Mouse (Mus musculus): ENCODE measurements at regions not wholly inside any gene's neighbourhood (a gene's known extent, or its start where the extent isn't known, plus 50 kb on each side); places are given as distances from the start of the nearest gene placed in this dataset.
"Not testable (repeated sequence)": the region's sequence is repeated elsewhere in the genome, so short reads cannot be mapped to it uniquely, and the experiment has no call there.

DNA sequence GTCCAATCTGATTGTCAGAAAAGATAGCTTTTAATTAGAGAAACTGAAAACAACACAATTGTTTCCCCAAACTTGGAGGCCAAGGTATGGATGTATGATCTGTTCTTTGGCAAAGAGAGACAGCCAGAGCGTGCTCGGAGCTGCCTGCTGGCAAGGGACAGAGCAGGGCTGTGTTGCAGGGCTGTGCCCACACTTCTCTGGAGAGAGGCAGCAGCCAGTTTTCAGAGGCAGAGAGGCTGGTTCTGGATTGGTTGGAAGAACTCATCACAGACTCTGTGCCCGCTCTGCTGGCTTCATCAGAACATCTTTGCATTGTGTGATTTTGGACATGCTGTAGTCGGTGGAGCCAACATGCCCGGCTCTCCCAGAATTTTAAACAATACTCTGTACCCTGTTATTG, 123.5 kb upstream of the St6galnac5 start:
- TF ChIP-seq POLR2A (IDR thresholded peaks at IDR 0.05; ENCODE audit: borderline replicate concordance, extremely low read depth, insufficient read depth, insufficient read length): no peak
- ATAC-seq (ENCODE audit: low FRiP score, low read depth) (no peak), DNase-seq (ENCODE audit: low spot score) (no peak)
- Histone ChIP-seq H3K9ac (ENCODE audit: low read depth, low read length, severe bottlenecking) (no peak overlapping the region), H3K4me1 (ENCODE audit: control insufficient read depth, insufficient read depth, low read length) (no peaks in the 10 kb centered on the region), H3K27ac (replicated peaks; ENCODE audit: low read depth, low read length) (no peak overlapping the region), H3K4me3 (replicated peaks; ENCODE audit: low read length) (no peak overlapping the region), H3K27me3 (ENCODE audit: control insufficient read depth, insufficient read depth, low read length) (no peaks in the 10 kb centered on the region), H3K9me3 (ENCODE audit: control insufficient read depth, low read length) (no peaks in the 10 kb centered on the region), H3K36me3 (ENCODE audit: control insufficient read depth, insufficient read depth, low read length) (no peaks in the 10 kb centered on the region), H3K4me2 (replicated peaks; ENCODE audit: low read depth, low read length, severe bottlenecking) (no peak overlapping the region)
- WGBS: 94% methylated on average over 5 of the region's 5 CpGs

DNA sequence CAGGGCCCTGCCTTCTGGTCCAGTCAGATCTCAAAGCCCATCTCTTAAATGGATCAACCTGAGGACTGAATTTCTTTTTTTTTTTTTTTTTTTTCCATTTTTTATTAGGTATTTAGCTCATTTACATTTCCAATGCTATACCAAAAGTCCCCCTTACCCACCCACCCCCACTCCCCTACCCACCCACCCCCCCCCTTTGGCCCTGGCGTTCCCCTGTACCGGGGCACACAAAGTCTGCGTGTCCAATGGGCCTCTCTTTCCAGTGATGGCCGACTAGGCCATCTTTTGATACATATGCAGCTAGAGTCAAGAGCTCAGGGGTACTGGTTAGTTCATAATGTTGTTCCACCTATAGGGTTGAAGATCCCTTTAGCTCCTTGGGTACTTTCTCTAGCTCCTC, 108.5 kb upstream of the St6galnac5 start:
- 90% methylated on average over 4 of the region's 4 CpGs for WGBS
- H3K27ac ChIP-seq (replicated peaks; ENCODE audit: low read depth, low read length); H3K9ac ChIP-seq (ENCODE audit: low read depth, low read length, severe bottlenecking); H3K27me3 ChIP-seq (ENCODE audit: control insufficient read depth, insufficient read depth, low read length); ATAC-seq (ENCODE audit: low FRiP score, low read depth); H3K4me3 ChIP-seq (replicated peaks; ENCODE audit: low read length); DNase-seq (ENCODE audit: low spot score); H3K9me3 ChIP-seq (ENCODE audit: control insufficient read depth, low read length); H3K4me2 ChIP-seq (replicated peaks; ENCODE audit: low read depth, low read length, severe bottlenecking); H3K4me1 ChIP-seq (ENCODE audit: control insufficient read depth, insufficient read depth, low read length); H3K36me3 ChIP-seq (ENCODE audit: control insufficient read depth, insufficient read depth, low read length): not testable (repeated sequence)

DNA sequence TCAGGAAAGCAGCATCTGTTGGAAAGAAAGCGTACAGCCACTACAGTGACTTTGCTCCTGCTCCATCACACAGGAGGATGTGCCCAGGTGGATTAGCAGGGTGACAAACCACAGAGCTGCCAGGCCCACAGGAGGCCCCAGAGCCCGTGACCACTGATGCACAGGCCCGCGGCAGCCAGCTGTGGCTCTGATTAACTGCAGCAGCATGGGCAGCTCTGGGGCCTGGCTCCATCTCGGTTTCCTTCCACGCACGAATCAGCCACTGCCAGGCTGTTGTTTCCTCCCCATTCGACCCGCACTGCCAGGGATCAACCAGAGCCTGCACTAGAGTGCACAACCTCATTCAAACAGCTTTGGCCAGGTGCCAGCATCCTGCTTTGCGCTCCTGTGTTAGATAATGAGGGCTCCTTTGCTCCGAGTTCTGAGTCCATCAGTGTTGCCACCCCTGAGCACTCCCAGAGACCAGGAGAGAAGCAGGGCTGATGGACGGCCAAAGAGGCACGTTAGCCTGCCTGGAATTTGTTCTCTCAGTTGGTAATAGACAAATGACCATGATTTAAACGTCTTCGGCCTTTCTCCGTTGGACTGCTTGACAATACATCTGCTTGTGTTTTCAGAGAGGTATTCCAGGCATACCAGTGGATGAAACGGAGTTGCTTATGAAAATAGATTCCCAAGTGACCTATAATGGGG, 103.2 kb upstream of the St6galnac5 start:
- peak; percentile 68 for DNase-seq (ENCODE audit: low spot score)
- 0 out of 2 replicates have a peak overlapping the region, but pooled peaks have one; percentile 44 for H3K27ac ChIP-seq (replicated peaks; ENCODE audit: low read depth, low read length)
- 15% methylated on average over 17 of the region's 17 CpGs for WGBS
- peaks cover 18% of the 10 kb centered on the region for H3K4me1 ChIP-seq (ENCODE audit: control insufficient read depth, insufficient read depth, low read length)
- H3K27me3 ChIP-seq (ENCODE audit: control insufficient read depth, insufficient read depth, low read length): no peaks in the 10 kb centered on the region
- ATAC-seq (ENCODE audit: low FRiP score, low read depth): peak; percentile 41
- no peak for TF ChIP-seq POLR2A (IDR thresholded peaks at IDR 0.05; ENCODE audit: borderline replicate concordance, extremely low read depth, insufficient read depth, insufficient read length)
- 0 out of 2 replicates have a peak overlapping the region, but pooled peaks have one; percentile 1 for H3K9ac ChIP-seq (ENCODE audit: low read depth, low read length, severe bottlenecking)
- H3K4me2 ChIP-seq (replicated peaks; ENCODE audit: low read depth, low read length, severe bottlenecking): peak overlapping the region; percentile 43
- H3K9me3 ChIP-seq (ENCODE audit: control insufficient read depth, low read length): no peaks in the 10 kb centered on the region
- H3K36me3 ChIP-seq (ENCODE audit: control insufficient read depth, insufficient read depth, low read length): no peaks in the 10 kb centered on the region
- no peak overlapping the region for H3K4me3 ChIP-seq (replicated peaks; ENCODE audit: low read length)

DNA sequence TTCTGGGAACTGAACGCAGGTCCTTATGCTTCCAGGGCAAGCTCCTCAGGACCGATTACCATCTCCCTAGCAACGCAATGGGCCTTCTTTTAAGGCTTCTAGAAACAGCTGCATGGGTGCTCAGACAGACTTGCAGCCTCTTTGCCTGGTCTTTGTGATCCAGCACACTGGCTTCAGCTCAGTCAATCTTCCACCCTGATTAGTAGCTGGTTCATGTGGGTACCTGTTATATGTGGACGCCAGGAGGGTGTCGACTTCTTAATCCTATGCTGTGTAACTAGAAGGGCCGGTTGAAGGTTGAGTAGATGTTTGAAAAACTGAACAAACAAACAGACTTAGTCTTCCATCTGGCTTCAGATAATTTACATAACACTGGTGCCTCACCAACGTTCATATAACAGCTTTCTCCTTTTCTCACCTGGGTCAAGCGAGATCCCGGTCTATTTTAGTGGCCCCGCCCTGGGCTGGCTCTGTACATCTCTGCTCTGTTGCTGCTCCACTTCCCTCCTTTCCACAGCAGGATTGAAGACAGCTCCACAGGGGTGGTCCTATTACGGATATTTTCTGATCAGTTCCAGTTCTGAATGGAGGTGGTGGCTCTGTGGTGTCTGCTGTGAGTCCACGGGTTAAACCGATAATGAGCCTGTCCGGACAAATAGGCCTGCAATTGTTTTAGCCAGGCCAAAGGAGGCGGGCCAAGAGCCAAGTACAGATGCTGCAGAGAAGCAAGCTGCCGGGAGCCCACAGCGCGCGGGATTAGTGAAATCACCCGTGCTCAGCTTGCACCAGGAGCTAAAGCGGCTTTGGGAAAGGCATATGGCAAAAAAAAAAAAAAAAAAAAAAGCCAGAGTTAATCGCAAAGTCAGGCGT, 102.4 kb upstream of the St6galnac5 start:
- Histone ChIP-seq H3K9me3 (ENCODE audit: control insufficient read depth, low read length) (no peaks in the 10 kb centered on the region), H3K27me3 (ENCODE audit: control insufficient read depth, insufficient read depth, low read length) (no peaks in the 10 kb centered on the region), H3K4me1 (ENCODE audit: control insufficient read depth, insufficient read depth, low read length) (peaks cover 18% of the 10 kb centered on the region), H3K4me3 (replicated peaks; ENCODE audit: low read length) (no peak overlapping the region), H3K36me3 (ENCODE audit: control insufficient read depth, insufficient read depth, low read length) (no peaks in the 10 kb centered on the region), H3K27ac (replicated peaks; ENCODE audit: low read depth, low read length) (0 out of 2 replicates have a peak overlapping the region, but pooled peaks have one; percentile 44), H3K4me2 (replicated peaks; ENCODE audit: low read depth, low read length, severe bottlenecking) (peak overlapping the region; percentile 43), H3K9ac (ENCODE audit: low read depth, low read length, severe bottlenecking) (0 out of 2 replicates have a peak overlapping the region, but pooled peaks have one; percentile 1)
- no peak for TF ChIP-seq POLR2A (IDR thresholded peaks at IDR 0.05; ENCODE audit: borderline replicate concordance, extremely low read depth, insufficient read depth, insufficient read length)
- peak; percentile 62 for DNase-seq (ENCODE audit: low spot score)
- ATAC-seq (ENCODE audit: low FRiP score, low read depth): peak; percentile 65
- WGBS: 38% methylated on average over 23 of the region's 23 CpGs

DNA sequence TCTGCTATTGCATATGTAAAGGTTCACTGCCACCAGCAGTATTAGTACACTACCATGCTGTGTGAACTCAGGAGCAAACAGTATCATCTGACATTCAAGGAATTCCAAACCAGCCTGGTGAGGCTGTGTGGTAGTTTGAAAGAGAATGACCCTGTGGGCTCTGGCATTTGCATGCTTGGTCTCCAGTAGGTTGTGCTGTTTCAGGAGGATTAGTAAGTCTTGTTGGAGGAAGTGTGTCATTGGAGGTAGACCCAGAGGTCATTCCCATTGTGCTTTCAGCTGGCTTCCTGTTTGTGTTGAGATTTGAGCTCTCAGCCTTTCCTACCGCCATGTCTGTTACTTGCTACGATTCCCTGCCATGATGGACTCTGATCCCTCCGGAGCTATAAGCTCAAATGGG, 98.3 kb upstream of the St6galnac5 start:
- no peak overlapping the region for H3K9ac ChIP-seq (ENCODE audit: low read depth, low read length, severe bottlenecking)
- 93% methylated on average over 3 of the region's 3 CpGs for WGBS
- no peaks in the 10 kb centered on the region for H3K36me3 ChIP-seq (ENCODE audit: control insufficient read depth, insufficient read depth, low read length)
- H3K4me1 ChIP-seq (ENCODE audit: control insufficient read depth, insufficient read depth, low read length): peaks cover 23% of the 10 kb centered on the region
- no peak overlapping the region for H3K27ac ChIP-seq (replicated peaks; ENCODE audit: low read depth, low read length)
- no peak for TF ChIP-seq POLR2A (IDR thresholded peaks at IDR 0.05; ENCODE audit: borderline replicate concordance, extremely low read depth, insufficient read depth, insufficient read length)
- no peaks in the 10 kb centered on the region for H3K9me3 ChIP-seq (ENCODE audit: control insufficient read depth, low read length)
- H3K27me3 ChIP-seq (ENCODE audit: control insufficient read depth, insufficient read depth, low read length): no peaks in the 10 kb centered on the region
- H3K4me2 ChIP-seq (replicated peaks; ENCODE audit: low read depth, low read length, severe bottlenecking): no peak overlapping the region
- H3K4me3 ChIP-seq (replicated peaks; ENCODE audit: low read length): no peak overlapping the region
- DNase-seq (ENCODE audit: low spot score) (no peak), ATAC-seq (ENCODE audit: low FRiP score, low read depth) (no peak)

Measured in limb, embryonic 14.5 days (tissue).